Mouse (Mus musculus): ENCODE measurements around the gene Ankrd61. TPM values are rescaled to one million over a fixed set of nuclear protein-coding genes. Genes with fewer than 3 reads are reported as not detected.

Gene Ankrd61
- polyA plus RNA-seq (2017; shearing (Covaris generic)) = 0.27 TPM

GRCm38 (mm10) chr5:143897635-143898330 lies at the start of gene Ankrd61:
Gene Ankrd61 (minus strand): TSS chr5:143897685.

GRCm38 (mm10) chr5:143932831-143933230 lies 35.3 kb upstream of the Ankrd61 start, which contains the start of gene Rsph10b:
Gene Rsph10b (plus strand): TSS chr5:143933035.

GRCm38 (mm10) chr5:143927875-143928274 lies 30.4 kb upstream of the Ankrd61 start, which contains the start of gene Gm42421:
Gene Gm42421 (plus strand): TSS chr5:143928175.

GRCm38 (mm10) chr5:143909417-143910400 lies 12.2 kb upstream of the Ankrd61 start, which contains the start of the genes Aimp2 and Pms2:
Gene Aimp2 (minus strand): TSS chr5:143909847.
Gene Pms2 (plus strand): TSS chr5:143909964.

Other genes starting within 250 kb of the Ankrd61 start
- gene Usp42, start 165.4 kb downstream of the Ankrd61 start, polyA plus RNA-seq (2017; shearing (Covaris generic)) = 27.8 TPM
- gene Eif2ak1, start 79.9 kb downstream of the Ankrd61 start, polyA plus RNA-seq (2017; shearing (Covaris generic)) = 50.1 TPM
- gene Aimp2, start 12.2 kb upstream of the Ankrd61 start, polyA plus RNA-seq (2017; shearing (Covaris generic)) = 47.3 TPM
- 40.3 TPM for gene Pms2, start 12.3 kb upstream of the Ankrd61 start, polyA plus RNA-seq (2017; shearing (Covaris generic))
- 1.4 TPM for gene Gm42421, start 30.5 kb upstream of the Ankrd61 start, polyA plus RNA-seq (2017; shearing (Covaris generic))
- gene Rsph10b, start 35.4 kb upstream of the Ankrd61 start, polyA plus RNA-seq (2017; shearing (Covaris generic)) = 0.50 TPM
- gene Ccz1, start 117.2 kb upstream of the Ankrd61 start, polyA plus RNA-seq (2017; shearing (Covaris generic)) = 53.8 TPM
- gene Ocm, start 129.0 kb upstream of the Ankrd61 start, polyA plus RNA-seq (2017; shearing (Covaris generic)) = not detected
- 20.5 TPM for gene Lmtk2, start 202.8 kb upstream of the Ankrd61 start, polyA plus RNA-seq (2017; shearing (Covaris generic))

Data from naive thymus-derived CD4-positive, alpha-beta T cell, adult 5 months (primary cell).